Mouse (Mus musculus) heart, embryonic 12.5 days (tissue): Measurements from ENCODE around the gene Daw1. TPM values are rescaled to one million over a fixed set of nuclear protein-coding genes. Genes with fewer than 3 reads are reported as not detected.

Experiments used
- ATAC-seq: fragments of 200-750 bp; cut with Nextera tagmentation; 2 replicates; pipeline ENCODE4 v1.8.0; 2017; ENCODE audit warnings: moderate TSS enrichment, moderate library complexity; ENCODE audit not compliant: insufficient number of reproducible peaks, low FRiP score
- H3K27ac ChIP-seq: fragments of 300-500 bp; sonication (generic); 2 replicates; pipeline ENCODE4 v1.5.1; 2016; ENCODE audit warnings: mild to moderate bottlenecking, moderate library complexity; ENCODE audit not compliant: poor library complexity, severe bottlenecking
- H3K27me3 ChIP-seq: fragments of 300-500 bp; sonication (generic); replicated peaks from 2 replicates; pipeline ENCODE4 v1.6.1; 2016; ENCODE audit warnings: mild to moderate bottlenecking, moderate library complexity
- H3K36me3 ChIP-seq: fragments of 300-500 bp; sonication (generic); 2 replicates; pipeline ENCODE4 v1.6.1; 2016; ENCODE audit warnings: mild to moderate bottlenecking, moderate library complexity
- H3K4me1 ChIP-seq: fragments of 300-500 bp; sonication (generic); replicated peaks from 2 replicates; pipeline ENCODE4 v1.6.1; 2016; ENCODE audit warnings: mild to moderate bottlenecking
- H3K4me2 ChIP-seq: fragments of 300-500 bp; sonication (generic); 2 replicates; pipeline ENCODE4 v1.6.1; 2016; ENCODE audit warnings: mild to moderate bottlenecking, moderate library complexity
- H3K4me3 ChIP-seq: fragments of 300-500 bp; sonication (generic); 2 replicates; pipeline ENCODE4 v1.5.1; 2016; ENCODE audit warnings: mild to moderate bottlenecking
- H3K9ac ChIP-seq: fragments of 300-500 bp; sonication (generic); 2 replicates; pipeline ENCODE4 v1.6.1; 2016; ENCODE audit warnings: mild to moderate bottlenecking, moderate library complexity
- H3K9me3 ChIP-seq: fragments of 300-500 bp; sonication (generic); replicated peaks from 2 replicates; pipeline ENCODE4 v1.6.1; 2016; ENCODE audit warnings: mild to moderate bottlenecking, moderate library complexity
- WGBS: fragments of 180-500 bp; shearing (Covaris S2); methylation state at CpG from one replicate; pipeline ENCODE4 v1.1.7; 2016; 5-methylcytosine and 5-hydroxymethylcytosine counted together
- polyA plus RNA-seq: library from polyadenylated mRNA; unstranded; fragments of >200 nt; fragmentation: Nextera tagmentation; extraction: Ambion mirVana; gene quantifications from 2 replicates; pipeline ENCODE4 v1.2.1, GENCODE M21; 2016

The Daw1 gene
- polyA plus RNA-seq, 1 experiment from 2014 or later, result not detected

DNA sequence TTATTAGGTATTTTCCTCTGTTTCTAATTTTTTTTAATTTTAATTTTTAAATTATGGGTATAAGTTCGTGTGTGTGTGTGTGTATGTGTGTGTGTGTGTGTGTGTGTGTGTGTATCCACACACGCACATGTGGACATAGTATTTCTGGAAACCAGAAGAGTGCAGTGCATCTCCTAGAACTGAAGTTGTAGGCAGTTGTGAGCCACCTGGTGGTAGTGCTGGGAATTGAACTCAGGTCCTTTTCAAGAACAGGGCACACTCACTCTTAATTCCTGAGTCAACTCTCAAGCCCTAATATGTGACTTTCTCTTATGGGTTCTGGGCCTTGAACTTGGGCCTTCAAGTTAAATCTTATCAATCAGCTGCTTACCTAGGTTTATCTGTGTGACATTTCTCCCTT, 27.6 kb downstream of the Daw1 start:
- Histone ChIP-seq H3K9me3 (no peaks in the 10 kb centered on the region), H3K9ac (no peak overlapping the region), H3K27me3 (no peaks in the 10 kb centered on the region), H3K4me3 (no peak overlapping the region), H3K36me3 (no peaks in the 10 kb centered on the region), H3K4me1 (no peaks in the 10 kb centered on the region), H3K4me2 (no peak overlapping the region), H3K27ac (no peak overlapping the region)
- ATAC-seq, result no peak
- 61% methylated on average over 2 of the region's 2 CpGs for WGBS

DNA sequence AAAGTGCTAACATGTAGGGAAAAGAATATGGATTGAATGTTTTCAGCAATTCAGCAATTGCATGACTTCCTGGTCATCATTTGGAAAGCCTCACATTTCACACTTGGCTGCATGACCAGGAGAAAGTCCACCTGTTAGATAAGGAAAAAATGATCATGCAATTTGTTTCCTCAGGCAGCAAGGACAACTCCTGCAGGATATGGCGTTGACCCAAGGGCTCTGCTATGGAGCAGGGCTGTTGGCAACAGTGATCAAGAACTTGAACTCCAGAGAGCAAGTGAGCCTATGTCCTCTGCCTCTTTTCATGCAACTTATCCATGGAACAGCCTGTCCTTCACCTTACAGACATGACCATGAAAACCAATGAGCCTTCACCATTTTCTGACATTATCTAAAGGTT, 50.4 kb downstream of the Daw1 start:
- H3K27me3 ChIP-seq, result no peaks in the 10 kb centered on the region
- 69% methylated on average over 1 of the region's 1 CpGs for WGBS
- H3K9ac ChIP-seq, result no peak overlapping the region
- peaks cover 9% of the 10 kb centered on the region; the same call in 1 of the 2 replicates for H3K4me1 ChIP-seq
- no peak overlapping the region for H3K27ac ChIP-seq
- no peak overlapping the region for H3K4me3 ChIP-seq
- no peaks in the 10 kb centered on the region for H3K9me3 ChIP-seq
- H3K36me3 ChIP-seq, result no peaks in the 10 kb centered on the region
- ATAC-seq, result no peak
- no peak overlapping the region for H3K4me2 ChIP-seq

DNA sequence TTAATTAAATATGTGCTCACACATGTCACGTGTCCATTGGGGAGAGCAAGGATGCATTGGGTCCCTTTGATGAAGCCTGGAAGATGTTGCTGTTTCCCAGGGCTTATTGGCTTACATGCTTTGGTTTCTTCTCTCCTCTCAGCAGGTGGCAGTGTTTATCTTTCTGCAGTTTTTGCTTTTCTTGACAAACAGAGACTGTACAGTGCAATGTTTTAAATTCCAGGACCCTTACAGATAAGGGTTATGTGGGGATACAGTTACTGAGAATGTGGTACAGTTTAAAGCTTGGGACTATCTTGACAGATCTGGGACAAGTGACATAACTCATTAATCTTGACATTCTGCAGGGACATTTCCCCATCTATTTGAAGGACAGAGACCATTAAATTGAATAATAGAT, 58.7 kb downstream of the Daw1 start:
- no peaks in the 10 kb centered on the region for H3K27me3 ChIP-seq
- H3K4me2 ChIP-seq, result no peak overlapping the region
- WGBS, result 23% methylated on average over 1 of the region's 1 CpGs
- H3K27ac ChIP-seq, result no peak overlapping the region
- no peak overlapping the region for H3K4me3 ChIP-seq
- H3K36me3 ChIP-seq, result no peaks in the 10 kb centered on the region
- 0 out of 2 replicates have a peak, but pooled peaks cover 5% of the 10 kb centered on the region for H3K9me3 ChIP-seq
- no peaks in the 10 kb centered on the region for H3K4me1 ChIP-seq
- ATAC-seq, result no peak
- H3K9ac ChIP-seq, result no peak overlapping the region

DNA sequence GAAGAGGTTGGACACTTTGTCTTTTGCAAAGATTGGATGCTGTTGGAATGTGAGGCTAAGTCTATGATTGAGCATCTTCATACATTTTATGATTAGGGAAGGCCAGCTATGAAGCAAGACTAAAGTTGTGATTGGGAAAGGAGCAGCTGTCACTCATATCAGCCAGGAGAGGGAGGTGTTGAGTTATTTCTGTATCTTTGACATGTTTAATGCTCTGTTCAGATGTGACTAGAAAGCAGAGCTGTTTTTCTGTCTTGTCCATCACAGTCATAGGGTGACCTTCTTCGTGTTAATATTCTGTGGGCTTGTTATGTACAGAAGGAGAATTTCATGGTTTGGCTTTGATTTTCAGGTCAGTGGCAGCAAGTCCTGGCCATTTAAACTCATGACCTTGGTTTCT, 63.5 kb downstream of the Daw1 start:
- Histone ChIP-seq H3K27ac (no peak overlapping the region), H3K36me3 (no peaks in the 10 kb centered on the region), H3K9me3 (0 out of 2 replicates have a peak, but pooled peaks cover 2% of the 10 kb centered on the region), H3K4me1 (peaks cover 7% of the 10 kb centered on the region; the same call in 1 of the 2 replicates), H3K4me2 (no peak overlapping the region), H3K9ac (no peak overlapping the region), H3K4me3 (no peak overlapping the region), H3K27me3 (no peaks in the 10 kb centered on the region)
- no peak for ATAC-seq
- WGBS, result 57% methylated on average over 1 of the region's 1 CpGs

DNA sequence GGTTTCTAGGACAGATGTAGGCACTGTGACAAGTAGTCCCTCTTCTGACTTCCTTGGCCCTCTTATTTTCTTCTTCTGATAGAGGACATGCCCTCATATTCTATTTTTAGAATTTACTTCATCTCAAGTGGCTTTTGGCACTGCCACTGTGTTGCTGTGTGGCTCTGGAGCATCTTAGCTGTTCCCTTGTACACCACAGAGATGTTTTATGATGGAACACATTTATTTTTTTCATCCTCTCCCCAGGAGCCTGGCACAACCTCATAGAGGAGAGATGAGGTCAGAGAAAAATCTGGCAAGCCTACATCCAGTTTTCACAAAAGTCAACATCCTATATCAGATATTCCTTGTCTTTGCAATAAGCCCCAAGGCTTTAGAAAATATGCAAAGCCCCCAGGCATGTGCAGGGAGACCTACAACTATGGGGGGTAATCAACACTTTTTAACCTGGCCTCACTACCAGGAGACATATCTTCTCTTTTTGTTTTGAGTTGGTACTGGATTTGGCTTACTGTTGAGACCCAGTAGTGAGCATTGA, 64.9 kb downstream of the Daw1 start:
- H3K27me3 ChIP-seq, result no peaks in the 10 kb centered on the region
- no peaks in the 10 kb centered on the region for H3K36me3 ChIP-seq
- no peak overlapping the region for H3K9ac ChIP-seq
- H3K9me3 ChIP-seq, result 0 out of 2 replicates have a peak, but pooled peaks cover 2% of the 10 kb centered on the region
- H3K4me2 ChIP-seq, result no peak overlapping the region
- H3K4me1 ChIP-seq, result peaks cover 7% of the 10 kb centered on the region; the same call in 1 of the 2 replicates
- ATAC-seq, result no peak
- H3K27ac ChIP-seq, result no peak overlapping the region
- H3K4me3 ChIP-seq, result no peak overlapping the region

DNA sequence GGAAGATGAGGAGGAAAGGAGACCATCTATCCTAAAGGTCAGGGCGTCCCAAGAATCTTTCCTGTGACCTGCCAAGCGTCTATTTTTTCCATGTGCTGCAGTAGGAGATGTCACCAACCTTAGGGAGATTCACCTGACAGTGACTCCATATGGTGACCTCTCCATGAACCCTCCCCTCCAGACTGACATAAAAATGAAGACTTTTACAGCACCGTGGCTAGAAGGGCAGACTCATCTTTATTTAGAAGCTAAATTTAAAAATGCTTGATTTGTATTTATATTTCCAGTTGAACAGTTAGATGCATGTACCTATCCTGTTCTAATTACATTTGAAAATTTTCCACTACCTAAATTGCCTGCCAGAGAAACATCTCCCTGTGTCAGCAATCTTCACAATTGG, 68.4 kb downstream of the Daw1 start:
- H3K4me1 ChIP-seq, result peaks cover 7% of the 10 kb centered on the region; the same call in 1 of the 2 replicates
- no peak overlapping the region for H3K4me2 ChIP-seq
- no peak overlapping the region for H3K4me3 ChIP-seq
- no peak for ATAC-seq
- H3K27ac ChIP-seq, result no peak overlapping the region
- no peaks in the 10 kb centered on the region for H3K36me3 ChIP-seq
- no peaks in the 10 kb centered on the region for H3K27me3 ChIP-seq
- H3K9me3 ChIP-seq, result no peaks in the 10 kb centered on the region
- no peak overlapping the region for H3K9ac ChIP-seq
- 79% methylated on average over 3 of the region's 3 CpGs for WGBS

DNA sequence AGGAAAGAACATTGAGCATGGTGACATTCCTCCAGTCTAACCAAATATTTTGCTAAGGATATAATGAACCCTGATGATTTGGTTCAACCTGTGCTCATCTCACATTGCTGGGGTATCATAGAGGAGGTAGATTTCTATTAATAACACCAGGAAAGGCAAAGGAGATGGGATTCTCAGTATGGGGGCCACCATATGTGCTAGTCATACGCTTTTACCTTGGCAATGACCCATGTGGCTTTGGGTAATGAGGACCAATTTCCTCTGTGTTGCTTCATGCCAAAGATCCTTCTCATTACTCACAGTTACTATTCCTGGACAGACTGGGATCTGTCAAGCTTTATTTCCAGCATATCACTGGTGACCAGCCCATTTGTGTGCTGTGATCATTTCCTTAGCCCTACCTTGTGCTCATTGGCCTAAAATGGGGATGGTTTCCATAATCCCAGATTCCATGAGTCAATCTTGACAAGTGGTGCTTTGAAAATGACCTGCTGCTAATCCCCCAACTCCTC, 88.7 kb downstream of the Daw1 start:
- Histone ChIP-seq H3K4me3 (no peak overlapping the region), H3K9me3 (no peaks in the 10 kb centered on the region), H3K9ac (no peak overlapping the region), H3K4me1 (no peaks in the 10 kb centered on the region), H3K27me3 (no peaks in the 10 kb centered on the region), H3K4me2 (no peak overlapping the region), H3K36me3 (no peaks in the 10 kb centered on the region), H3K27ac (no peak overlapping the region)
- WGBS, result 81% methylated on average over 1 of the region's 1 CpGs
- ATAC-seq, result no peak

DNA sequence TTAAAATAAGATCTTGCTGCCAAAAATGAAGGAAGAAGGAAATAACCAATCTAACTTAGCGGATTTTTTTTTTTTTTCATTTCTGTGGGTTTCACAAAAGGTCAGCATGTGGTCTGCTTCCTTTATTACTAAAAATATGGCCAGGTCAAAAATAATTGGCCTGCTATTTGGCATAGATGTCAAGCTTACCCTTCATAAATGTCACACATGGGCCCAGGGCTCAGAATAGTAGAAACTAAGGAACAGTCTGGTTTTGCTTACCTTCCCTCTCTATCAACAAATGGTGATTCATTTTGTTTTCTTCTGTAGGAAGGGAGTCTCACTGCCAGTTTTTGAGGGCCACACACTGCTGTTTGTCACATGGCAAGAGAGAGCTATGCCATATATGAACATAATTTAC, 92.2 kb downstream of the Daw1 start:
- ATAC-seq, result no peak
- H3K4me1 ChIP-seq, result no peaks in the 10 kb centered on the region
- H3K36me3 ChIP-seq, result no peaks in the 10 kb centered on the region
- no peak overlapping the region for H3K27ac ChIP-seq
- H3K4me2 ChIP-seq, result no peak overlapping the region
- H3K9ac ChIP-seq, result no peak overlapping the region
- 83% methylated on average over 1 of the region's 1 CpGs for WGBS
- no peak overlapping the region for H3K4me3 ChIP-seq
- no peaks in the 10 kb centered on the region for H3K27me3 ChIP-seq
- no peaks in the 10 kb centered on the region for H3K9me3 ChIP-seq

Other genes starting within 250 kb of the Daw1 start
- gene A030005L19Rik, start 246.4 kb upstream of the Daw1 start, polyA plus RNA-seq, result 0.29 TPM in 1 of 2 replicates, not detected in the other
- gene A030014E15Rik, start 234.8 kb upstream of the Daw1 start, polyA plus RNA-seq, result not detected in 2 replicates
- not detected in 2 replicates for gene Gm6217, start 228.4 kb upstream of the Daw1 start, polyA plus RNA-seq
- not detected in 2 replicates for gene A030003K21Rik, start 216.4 kb upstream of the Daw1 start, polyA plus RNA-seq
- not detected in 2 replicates for gene Gm7544, start 203.7 kb upstream of the Daw1 start, polyA plus RNA-seq
- gene Gm47955, start 199.5 kb upstream of the Daw1 start, polyA plus RNA-seq, result not detected in 2 replicates
- gene Gm47959, start 159.2 kb upstream of the Daw1 start, polyA plus RNA-seq, result not detected in 2 replicates
- 2.3 and 2.7 TPM in 2 replicates for gene Slc19a3, start 121.3 kb upstream of the Daw1 start, polyA plus RNA-seq
- gene Krtap28-10, start 117.3 kb upstream of the Daw1 start, polyA plus RNA-seq, result not detected in 2 replicates
- not detected in 2 replicates for gene Gm47969, start 114.8 kb upstream of the Daw1 start, polyA plus RNA-seq
- gene A030005K14Rik, start 100.4 kb upstream of the Daw1 start, polyA plus RNA-seq, result not detected in 2 replicates
- not detected in 2 replicates for gene Krtap28-13, start 98.8 kb upstream of the Daw1 start, polyA plus RNA-seq
- 0.21 and 0.66 TPM in 2 replicates for gene Ccl20, start 43.0 kb upstream of the Daw1 start, polyA plus RNA-seq
- 22.9 and 24.5 TPM in 2 replicates for gene Sphkap, start 248.4 kb downstream of the Daw1 start, polyA plus RNA-seq